Mouse (Mus musculus) thymus, adult 2 months (tissue): Measurements from ENCODE around the gene Clmn.

Experiments used
- CTCF ChIP-seq: fragments of 200-500 bp; IDR thresholded peaks from 2 replicates; pipeline ENCODE4 v1.5.1; 2012; ENCODE audit warnings: mild to moderate bottlenecking, control low read depth, low read length, moderate library complexity, borderline replicate concordance; ENCODE audit not compliant: control insufficient read depth, poor library complexity, insufficient read depth; ENCODE audit errors: extremely low read depth
- POLR2A ChIP-seq: fragments of 200-500 bp; IDR thresholded peaks from 2 replicates; pipeline ENCODE4 v1.6.1; 2012; ENCODE audit warnings: mild to moderate bottlenecking, low read length, control low read depth, moderate library complexity; ENCODE audit not compliant: control insufficient read depth, poor library complexity, insufficient read depth; ENCODE audit errors: extremely low read depth

DNA sequence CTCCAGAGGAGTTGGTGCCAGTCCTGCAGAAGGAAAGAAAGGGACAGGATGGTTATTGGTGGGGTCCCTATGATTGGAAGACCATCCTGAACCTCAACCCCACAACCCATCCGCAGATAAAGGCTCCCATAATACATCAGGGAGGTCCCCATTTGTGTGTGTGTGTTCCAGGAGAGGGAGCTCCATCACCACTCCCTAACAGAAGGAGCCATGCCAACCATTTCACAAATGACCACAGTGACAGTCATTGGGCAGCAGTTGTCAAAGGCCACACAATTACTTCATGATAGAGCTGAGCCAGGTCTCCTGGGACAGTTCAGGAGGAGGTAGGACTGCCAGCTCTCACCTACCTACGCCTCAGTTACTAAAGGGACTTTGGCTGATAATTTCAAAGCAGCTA lies 92.9 kb downstream of the Clmn start:
- no peak for TF ChIP-seq CTCF
- TF ChIP-seq POLR2A = no peak
